Mouse (Mus musculus) central nervous system, embryonic 11.5 days (tissue): ENCODE data around the gene Gm10226. TPM values are rescaled to one million over a fixed set of nuclear protein-coding genes. Genes with fewer than 3 reads are reported as not detected.

Experiments used
- polyA plus RNA-seq: library from polyadenylated mRNA; depleted of rRNA; stranded (reverse); fragments of >200 nt; gene quantifications from 2 replicates; pipeline ENCODE4 v1.2.3, GENCODE M21; 2012; rRNA removed

Gm10226 gene
- polyA plus RNA-seq = 4.4 and 5.4 TPM in 2 replicates

GRCm38 (mm10) chr17:21691560-21691959 lies at the start of gene Gm10226:
Gene Gm10226, plus strand, starts transcription at chr17:21691860.

GRCm38 (mm10) chr17:21650364-21650907 lies 41.2 kb upstream of the Gm10226 start, which contains the start of gene Zfp983:
Gene Zfp983, plus strand, starts transcription at chr17:21650624.

GRCm38 (mm10) chr17:21707343-21707996 lies 15.8 kb downstream of the Gm10226 start, which contains the start of gene Zfp760:
Gene Zfp760, plus strand, starts transcription at chr17:21707741.

GRCm38 (mm10) chr17:21730495-21730894 lies 38.8 kb downstream of the Gm10226 start, which contains the start of gene Zfp229:
Gene Zfp229, plus strand, starts transcription at chr17:21730795.

Other genes starting within 250 kb of the Gm10226 start
- gene Zfp51, start 241.5 kb upstream of the Gm10226 start, polyA plus RNA-seq = 3.8 and 8.1 TPM in 2 replicates
- gene Zfp53, start 202.9 kb upstream of the Gm10226 start, polyA plus RNA-seq = 3.2 and 5.2 TPM in 2 replicates
- 1.1 and 2.3 TPM in 2 replicates for gene Zfp52, start 156.3 kb upstream of the Gm10226 start, polyA plus RNA-seq
- gene Zfp948, start 124.9 kb upstream of the Gm10226 start, polyA plus RNA-seq = 8.3 and 15.7 TPM in 2 replicates
- gene Zfp983, start 41.2 kb upstream of the Gm10226 start, polyA plus RNA-seq = 3.3 and 6.0 TPM in 2 replicates
- gene Zfp760, start 15.9 kb downstream of the Gm10226 start, polyA plus RNA-seq = 12.0 and 21.9 TPM in 2 replicates
- gene Zfp229, start 38.9 kb downstream of the Gm10226 start, polyA plus RNA-seq = 7.7 and 8.1 TPM in 2 replicates
- 2.0 and 4.2 TPM in 2 replicates for gene Zfp820, start 153.9 kb downstream of the Gm10226 start, polyA plus RNA-seq
- 4.4 and 6.3 TPM in 2 replicates for gene Zfp995, start 218.1 kb downstream of the Gm10226 start, polyA plus RNA-seq